Mouse (Mus musculus): ENCODE results near the gene Ncapd2. TPM values are rescaled to one million over a fixed set of nuclear protein-coding genes. Genes with fewer than 3 reads are reported as not detected.

The Ncapd2 gene
- polyA plus RNA-seq, 1 experiment: 92.0 TPM

DNA sequence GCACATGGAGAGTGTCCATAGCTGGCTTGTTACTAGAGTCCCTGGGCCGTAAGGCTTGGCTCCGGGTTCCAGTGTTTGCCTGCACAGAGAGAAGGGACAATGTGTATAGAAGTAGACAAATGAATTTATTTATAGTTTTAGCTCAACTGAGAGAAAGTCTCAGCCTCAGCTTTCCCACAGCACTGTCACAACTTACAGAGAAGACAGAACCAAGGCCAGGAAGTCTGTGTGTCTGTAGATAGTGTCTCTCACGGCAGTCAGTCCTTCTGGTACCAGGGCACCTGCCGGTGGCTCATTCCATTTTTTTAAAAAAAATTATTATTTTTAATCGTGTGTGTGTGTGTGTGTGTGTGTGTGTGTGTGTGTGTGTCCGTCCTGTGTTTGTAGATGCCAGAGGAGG lies 41.0 kb upstream of the Ncapd2 start:
- Histone ChIP-seq H3K27me3 (replicated peaks) (no peaks in the 10 kb centered on the region), H3K36me3 (replicated peaks; ENCODE audit: low read length) (peaks cover 47% of the 10 kb centered on the region), H3K9me3 (no peaks in the 10 kb centered on the region), H3K4me1 (peaks cover 80% of the 10 kb centered on the region), H3K4me3 (replicated peaks) (peak overlapping the region; percentile 96)
- TF ChIP-seq GATA1 (IDR thresholded peaks at IDR 0.05; ENCODE audit: borderline replicate concordance, low read length): no peak
- TF ChIP-seq FLI1 (IDR thresholded peaks at IDR 0.05; ENCODE audit: low read length): no peak

DNA sequence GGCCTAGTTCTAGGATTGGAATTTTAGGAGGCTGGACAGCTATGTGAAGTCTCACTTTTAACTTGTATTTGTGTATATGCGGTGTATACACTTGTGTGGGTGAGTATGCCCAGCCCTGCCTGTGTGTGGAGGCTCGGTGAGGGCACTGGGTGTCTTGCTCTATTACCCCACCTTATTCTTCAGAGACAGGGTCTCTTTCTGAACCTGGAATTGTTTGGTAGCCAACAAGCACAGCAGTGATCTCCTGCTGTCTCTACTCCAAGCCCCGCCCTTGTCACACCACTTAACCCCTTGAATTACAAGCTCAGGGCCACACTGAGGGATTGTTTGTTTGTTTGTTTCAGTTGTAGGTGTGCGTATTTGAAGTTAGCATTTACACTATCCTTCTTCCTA lies 40.5 kb upstream of the Ncapd2 start:
- peaks cover 45% of the 10 kb centered on the region for H3K36me3 ChIP-seq (replicated peaks; ENCODE audit: low read length)
- TF ChIP-seq FLI1 (IDR thresholded peaks at IDR 0.05; ENCODE audit: low read length) (no peak), GATA1 (IDR thresholded peaks at IDR 0.05; ENCODE audit: borderline replicate concordance, low read length) (no peak)
- peak overlapping the region; percentile 96 for H3K4me3 ChIP-seq (replicated peaks)
- no peaks in the 10 kb centered on the region for H3K9me3 ChIP-seq
- H3K4me1 ChIP-seq: peaks cover 75% of the 10 kb centered on the region
- H3K27me3 ChIP-seq (replicated peaks): no peaks in the 10 kb centered on the region

DNA sequence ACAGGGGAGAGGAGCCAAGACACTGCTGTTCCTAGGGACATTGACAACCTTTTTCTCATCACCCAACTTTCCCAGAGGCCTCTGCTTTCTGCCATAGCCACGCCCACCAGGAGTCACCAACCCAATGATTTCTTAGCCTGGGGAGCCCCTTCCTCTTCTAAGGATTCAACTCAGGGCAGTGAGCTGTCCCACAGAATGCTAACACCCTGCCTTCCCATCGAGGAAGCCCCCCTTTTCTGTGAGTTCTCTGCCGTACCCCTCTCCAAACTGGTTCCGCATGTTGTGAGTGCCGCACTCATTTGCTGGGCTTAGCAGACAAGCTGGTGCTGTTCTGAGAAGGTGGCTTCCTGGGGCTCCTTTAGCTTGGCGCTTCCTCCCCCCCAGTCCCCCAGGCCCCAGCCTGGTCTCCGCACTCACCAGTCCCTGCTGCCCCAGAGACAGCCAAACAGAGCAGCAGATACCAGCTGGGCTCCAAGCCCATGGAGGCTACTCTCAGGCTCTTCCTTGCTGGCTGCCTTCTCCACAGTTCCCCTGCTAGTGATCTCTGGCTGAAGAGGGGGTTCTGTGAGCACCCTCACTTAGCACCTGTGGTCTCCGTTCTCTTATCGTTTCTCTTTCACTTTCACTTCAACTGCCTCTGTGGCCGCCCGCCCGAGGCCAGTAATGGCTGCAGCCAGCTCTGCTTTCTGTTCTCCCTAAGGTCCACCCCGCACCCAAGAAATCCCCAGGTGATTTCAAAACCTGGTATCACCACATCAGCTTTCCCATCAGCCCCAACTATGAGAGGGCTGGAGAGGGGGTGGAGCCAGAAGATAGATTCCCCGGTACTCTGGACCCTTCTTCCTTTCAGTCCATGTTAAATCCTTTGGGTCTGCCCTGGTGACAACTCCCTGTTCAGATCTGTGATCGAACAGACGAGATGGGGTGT lies 39.9 kb upstream of the Ncapd2 start, which contains the start of gene Tapbpl:
Gene Tapbpl, minus strand, starts transcription at position 744 of the 928 bp plus-strand sequence.
- peak within 1 kb of the TSS; percentile 96 for H3K4me3 ChIP-seq (replicated peaks)
- H3K27me3 ChIP-seq (replicated peaks): no peaks in the 10 kb centered on the region
- H3K9me3 ChIP-seq: no peaks in the 10 kb centered on the region
- H3K4me1 ChIP-seq: peaks cover 69% of the 10 kb centered on the region
- no peak for TF ChIP-seq FLI1 (IDR thresholded peaks at IDR 0.05; ENCODE audit: low read length)
- no peak for TF ChIP-seq GATA1 (IDR thresholded peaks at IDR 0.05; ENCODE audit: borderline replicate concordance, low read length)
- peaks cover 45% of the 10 kb centered on the region for H3K36me3 ChIP-seq (replicated peaks; ENCODE audit: low read length)

DNA sequence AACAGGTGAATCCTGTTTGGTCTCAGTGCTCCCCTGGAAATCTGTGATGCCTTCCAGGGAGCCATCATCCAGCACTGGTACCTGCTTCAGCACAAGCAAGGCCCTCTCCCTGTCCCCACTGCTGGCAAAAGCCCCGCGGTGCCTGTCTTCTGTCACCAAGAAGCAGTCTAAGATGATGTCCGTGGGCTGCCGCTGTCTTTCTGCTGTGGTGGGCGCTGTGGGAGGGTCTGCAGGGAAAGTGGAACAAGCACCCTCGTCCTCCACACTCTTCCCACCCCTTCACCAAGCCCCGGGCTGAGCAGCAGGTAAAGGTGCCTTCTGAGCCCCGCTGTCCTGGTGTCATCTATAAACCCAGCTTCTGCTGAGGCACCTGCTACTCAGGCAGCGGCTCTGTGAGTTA lies 39.1 kb upstream of the Ncapd2 start:
- Histone ChIP-seq H3K36me3 (replicated peaks; ENCODE audit: low read length) (peaks cover 45% of the 10 kb centered on the region), H3K4me1 (peaks cover 61% of the 10 kb centered on the region), H3K4me3 (replicated peaks) (peak overlapping the region; percentile 96), H3K27me3 (replicated peaks) (no peaks in the 10 kb centered on the region), H3K9me3 (no peaks in the 10 kb centered on the region)
- TF ChIP-seq GATA1 (IDR thresholded peaks at IDR 0.05; ENCODE audit: borderline replicate concordance, low read length) (no peak), FLI1 (IDR thresholded peaks at IDR 0.05; ENCODE audit: low read length) (no peak)

DNA sequence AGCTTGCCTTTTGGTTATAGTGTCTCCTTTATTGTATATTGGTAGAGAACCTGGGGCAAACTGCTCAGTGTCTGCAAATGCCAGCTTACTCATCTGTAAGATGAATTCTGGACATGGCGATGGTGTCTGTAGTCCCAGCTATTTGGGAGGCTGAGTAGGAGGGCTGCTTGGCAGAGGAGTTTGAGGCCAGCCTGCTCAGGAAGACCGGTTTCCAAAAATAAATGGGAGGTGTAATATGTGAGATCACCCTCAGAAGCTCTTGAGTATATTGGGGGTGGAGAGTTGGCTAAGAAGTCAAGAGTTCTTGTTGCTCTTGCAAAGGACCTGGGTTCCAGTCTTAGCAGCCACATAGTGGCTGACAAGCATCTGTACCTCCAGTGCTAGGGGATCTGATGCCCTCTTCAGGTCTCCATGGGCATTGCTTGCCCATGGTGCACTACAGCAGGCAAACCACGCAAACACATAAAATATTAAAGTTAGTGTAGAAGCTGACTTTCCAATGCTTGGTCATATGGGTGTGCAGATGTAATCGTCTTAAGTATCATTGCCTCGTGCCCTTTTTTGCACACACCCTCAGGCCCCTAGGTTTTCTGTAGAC lies 34.1 kb upstream of the Ncapd2 start:
- H3K36me3 ChIP-seq (replicated peaks; ENCODE audit: low read length): peaks cover 81% of the 10 kb centered on the region
- no peak for TF ChIP-seq FLI1 (IDR thresholded peaks at IDR 0.05; ENCODE audit: low read length)
- TF ChIP-seq GATA1 (IDR thresholded peaks at IDR 0.05; ENCODE audit: borderline replicate concordance, low read length): no peak
- no peaks in the 10 kb centered on the region for H3K9me3 ChIP-seq
- H3K27me3 ChIP-seq (replicated peaks): no peaks in the 10 kb centered on the region
- no peak overlapping the region for H3K4me3 ChIP-seq (replicated peaks)
- peaks cover 23% of the 10 kb centered on the region for H3K4me1 ChIP-seq

DNA sequence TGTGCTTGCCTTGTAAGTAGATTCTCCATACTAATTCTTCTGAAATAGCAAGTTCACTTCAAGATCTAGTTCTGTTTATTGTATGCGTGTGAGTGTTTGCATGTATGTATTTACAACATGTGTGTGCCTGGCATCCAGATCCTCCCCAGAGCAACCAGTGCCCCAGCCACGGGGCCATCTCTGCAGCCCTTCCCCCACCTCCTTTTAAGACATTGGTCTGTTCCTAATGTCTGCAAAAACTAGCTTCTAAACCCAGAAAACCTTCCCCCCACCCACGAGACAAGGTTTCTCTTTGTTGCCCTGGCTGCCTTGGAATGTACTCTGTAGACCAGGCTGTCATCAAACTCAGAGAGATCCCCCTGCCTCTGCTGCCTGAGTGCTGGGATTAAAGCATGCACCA lies 31.1 kb upstream of the Ncapd2 start:
- no peak for TF ChIP-seq GATA1 (IDR thresholded peaks at IDR 0.05; ENCODE audit: borderline replicate concordance, low read length)
- TF ChIP-seq FLI1 (IDR thresholded peaks at IDR 0.05; ENCODE audit: low read length): no peak
- no peak overlapping the region for H3K4me3 ChIP-seq (replicated peaks)
- peaks cover 19% of the 10 kb centered on the region for H3K4me1 ChIP-seq
- H3K9me3 ChIP-seq: no peaks in the 10 kb centered on the region
- no peaks in the 10 kb centered on the region for H3K27me3 ChIP-seq (replicated peaks)
- peaks cover 96% of the 10 kb centered on the region for H3K36me3 ChIP-seq (replicated peaks; ENCODE audit: low read length)

DNA sequence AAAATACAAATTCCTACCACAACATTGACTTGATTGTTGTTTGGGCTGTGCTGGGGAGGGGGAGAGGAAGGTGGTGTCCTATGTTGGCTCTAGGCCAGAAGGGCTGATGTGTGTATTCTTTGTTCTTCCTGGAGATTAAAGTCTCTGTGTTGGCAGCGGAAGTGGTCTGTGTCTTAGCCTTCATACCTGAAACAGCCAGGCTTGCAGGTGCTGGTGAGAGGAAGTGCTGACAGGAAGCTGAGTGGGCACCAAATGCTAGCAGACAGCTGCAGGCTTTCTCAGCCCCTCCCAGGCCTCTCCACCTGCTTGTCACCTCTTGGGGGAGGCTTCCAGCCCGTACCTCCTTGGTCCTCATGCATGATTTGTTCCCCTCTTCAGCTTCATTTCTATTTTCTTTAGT lies 30.6 kb upstream of the Ncapd2 start:
- Histone ChIP-seq H3K9me3 (no peaks in the 10 kb centered on the region), H3K4me1 (peaks cover 19% of the 10 kb centered on the region), H3K36me3 (replicated peaks; ENCODE audit: low read length) (peaks cover 94% of the 10 kb centered on the region), H3K27me3 (replicated peaks) (no peaks in the 10 kb centered on the region), H3K4me3 (replicated peaks) (no peak overlapping the region)
- TF ChIP-seq FLI1 (IDR thresholded peaks at IDR 0.05; ENCODE audit: low read length): no peak
- TF ChIP-seq GATA1 (IDR thresholded peaks at IDR 0.05; ENCODE audit: borderline replicate concordance, low read length): no peak

DNA sequence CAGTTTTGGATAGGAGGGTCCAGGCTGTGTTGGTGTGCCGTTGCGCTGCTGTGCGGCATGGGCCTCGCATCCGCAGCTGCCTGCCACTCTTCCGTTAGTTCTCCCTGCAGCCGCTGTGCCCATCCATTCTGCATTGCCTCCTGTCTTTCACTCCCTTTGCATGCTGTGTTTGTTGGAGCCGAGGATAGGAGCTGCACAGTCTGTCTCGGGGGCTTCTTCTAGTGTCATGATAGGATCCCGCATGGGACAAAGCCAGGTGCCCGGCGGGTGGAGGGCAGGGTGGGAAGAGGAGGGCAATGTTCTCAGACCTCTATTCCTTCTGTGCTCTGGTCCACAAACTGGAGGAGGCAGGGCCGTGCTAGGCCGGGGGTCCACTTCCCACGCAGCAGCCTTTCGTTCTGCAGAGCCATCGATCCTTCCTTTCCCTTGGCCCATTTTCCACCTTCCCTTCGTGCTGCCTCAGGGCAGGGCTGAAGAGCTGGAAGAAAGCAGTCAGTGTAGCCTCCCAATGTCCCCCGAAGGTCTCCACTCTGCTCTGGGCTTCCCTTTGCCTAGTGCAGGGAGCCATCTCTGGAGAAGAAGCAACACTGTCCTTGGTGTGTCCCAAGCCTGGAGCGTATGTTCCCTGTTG lies 29.7 kb upstream of the Ncapd2 start:
- Histone ChIP-seq H3K36me3 (replicated peaks; ENCODE audit: low read length) (peaks cover 85% of the 10 kb centered on the region), H3K4me3 (replicated peaks) (no peak overlapping the region), H3K27me3 (replicated peaks) (no peaks in the 10 kb centered on the region), H3K9me3 (no peaks in the 10 kb centered on the region), H3K4me1 (peaks cover 28% of the 10 kb centered on the region)
- TF ChIP-seq FLI1 (IDR thresholded peaks at IDR 0.05; ENCODE audit: low read length) (no peak), GATA1 (IDR thresholded peaks at IDR 0.05; ENCODE audit: borderline replicate concordance, low read length) (no peak)

DNA sequence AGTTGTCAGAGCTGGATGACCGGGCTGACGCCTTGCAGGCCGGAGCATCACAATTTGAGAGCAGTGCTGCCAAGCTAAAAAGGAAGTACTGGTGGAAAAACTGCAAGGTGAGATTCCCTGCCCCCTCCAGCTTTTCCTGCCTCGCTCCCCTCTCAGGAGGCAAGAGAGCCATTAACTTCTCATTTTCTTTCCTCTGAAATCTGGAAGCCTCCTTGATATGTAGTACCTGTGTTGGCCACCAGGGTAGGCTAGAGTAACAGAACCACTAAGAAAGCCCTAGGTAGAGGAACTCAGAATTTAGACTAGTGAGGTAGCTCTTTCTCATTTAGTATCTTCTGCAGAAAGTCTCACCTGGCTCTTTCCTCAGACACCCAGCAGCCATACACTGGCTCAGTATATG lies 27.5 kb upstream of the Ncapd2 start:
- no peak overlapping the region for H3K4me3 ChIP-seq (replicated peaks)
- no peaks in the 10 kb centered on the region for H3K9me3 ChIP-seq
- H3K4me1 ChIP-seq: peaks cover 36% of the 10 kb centered on the region
- peaks cover 65% of the 10 kb centered on the region for H3K36me3 ChIP-seq (replicated peaks; ENCODE audit: low read length)
- no peaks in the 10 kb centered on the region for H3K27me3 ChIP-seq (replicated peaks)
- no peak for TF ChIP-seq FLI1 (IDR thresholded peaks at IDR 0.05; ENCODE audit: low read length)
- TF ChIP-seq GATA1 (IDR thresholded peaks at IDR 0.05; ENCODE audit: borderline replicate concordance, low read length): no peak

DNA sequence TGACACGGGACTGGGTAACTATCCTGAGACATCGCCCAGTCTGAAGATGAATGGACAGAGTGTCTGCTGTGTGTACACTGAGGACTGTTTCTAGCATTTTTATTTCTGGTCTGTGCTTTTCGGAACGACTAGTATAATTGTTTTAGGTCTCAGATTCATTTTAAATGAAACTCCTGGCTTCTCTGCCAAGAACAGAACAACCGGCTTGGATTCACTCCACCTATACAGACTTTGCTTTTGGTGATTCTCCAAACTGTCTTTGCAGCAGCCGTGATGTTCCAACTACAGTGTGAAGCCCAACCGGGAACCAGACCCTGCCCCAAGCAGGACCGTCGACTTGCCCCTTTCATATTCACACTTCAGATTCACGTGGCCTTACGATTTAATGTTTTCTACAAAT lies 26.4 kb upstream of the Ncapd2 start:
- H3K27me3 ChIP-seq (replicated peaks): no peaks in the 10 kb centered on the region
- TF ChIP-seq FLI1 (IDR thresholded peaks at IDR 0.05; ENCODE audit: low read length) (no peak), GATA1 (IDR thresholded peaks at IDR 0.05; ENCODE audit: borderline replicate concordance, low read length) (no peak)
- H3K4me3 ChIP-seq (replicated peaks): no peak overlapping the region
- no peaks in the 10 kb centered on the region for H3K9me3 ChIP-seq
- peaks cover 54% of the 10 kb centered on the region for H3K36me3 ChIP-seq (replicated peaks; ENCODE audit: low read length)
- H3K4me1 ChIP-seq: peaks cover 39% of the 10 kb centered on the region

Measured in megakaryocyte, embryonic 14.5 days (primary cell).